Mouse (Mus musculus) cerebellum, postnatal 10 days (tissue): ENCODE results near the gene Gimap9.
A peak's percentile ranks its signal among the peaks of the same experiment; 100 is the strongest.
"Not testable (repeated sequence)": the region's sequence is repeated elsewhere in the genome, so short reads cannot be mapped to it uniquely, and the experiment has no call there.

Experiments
- DNase-seq, 2 experiments: peaks; one replicate each; pipeline ENCODE4 v3.0.0; 2021; ENCODE audit warnings: mixed read lengths in 2 of 2

The Gimap9 gene

GRCm38 (mm10) chr6:48665471-48665870 is 10.5 kb upstream of the Gimap9 start:
- peak; percentile 39 to 50 for DNase-seq

GRCm38 (mm10) chr6:48666159-48666586 is 9.8 kb upstream of the Gimap9 start:
- DNase-seq = no peak

- DNase-seq = no peak
These were observed 7.9 kb upstream of the Gimap9 start for GRCm38 (mm10) chr6:48668022-48668421.

- no peak for DNase-seq
These were observed 6.4 kb upstream of the Gimap9 start for GRCm38 (mm10) chr6:48669446-48669969.

- no peak for DNase-seq
These were observed 1.5 kb upstream of the Gimap9 start for GRCm38 (mm10) chr6:48674291-48675058.

- DNase-seq = no peak
These were observed 464 bp upstream of the Gimap9 start for GRCm38 (mm10) chr6:48675400-48675930.

- DNase-seq = peak in 1 of 2 experiments; percentile 16
These were observed 1.0 kb downstream of the Gimap9 start for GRCm38 (mm10) chr6:48676860-48677415.

GRCm38 (mm10) chr6:48677492-48678345 is 1.8 kb downstream of the Gimap9 start:
- DNase-seq = no peak

- no peak for DNase-seq
These were observed 2.5 kb downstream of the Gimap9 start for GRCm38 (mm10) chr6:48678391-48678790.

GRCm38 (mm10) chr6:48679701-48680100 is 3.8 kb downstream of the Gimap9 start:
- no peak for DNase-seq

- no peak for DNase-seq
These were observed 4.5 kb downstream of the Gimap9 start for GRCm38 (mm10) chr6:48680421-48680820.

- DNase-seq = no peak
These were observed 5.7 kb downstream of the Gimap9 start for GRCm38 (mm10) chr6:48681472-48682090.

GRCm38 (mm10) chr6:48682271-48682670 is 6.3 kb downstream of the Gimap9 start:
- peak in 1 of 2 experiments; percentile 11 for DNase-seq

- not testable (repeated sequence) for DNase-seq
These were observed 7.4 kb downstream of the Gimap9 start for GRCm38 (mm10) chr6:48683263-48683821.

- DNase-seq = no peak
These were observed 8.4 kb downstream of the Gimap9 start, which contains the start of gene Gimap4 for GRCm38 (mm10) chr6:48684319-48684718. Gene Gimap4, plus strand, starts transcription at chr6:48684549.

GRCm38 (mm10) chr6:48684806-48685205 is 8.9 kb downstream of the Gimap9 start:
- no peak for DNase-seq

- DNase-seq = no peak
These were observed 9.3 kb downstream of the Gimap9 start for GRCm38 (mm10) chr6:48685251-48685650.

GRCm38 (mm10) chr6:48685694-48686665 is 10.1 kb downstream of the Gimap9 start:
- no peak for DNase-seq

- DNase-seq = no peak
These were observed 11.1 kb downstream of the Gimap9 start for GRCm38 (mm10) chr6:48687077-48687476.

- no peak for DNase-seq
These were observed 13.4 kb downstream of the Gimap9 start for GRCm38 (mm10) chr6:48689320-48689719.

- DNase-seq = no peak
These were observed 17.0 kb downstream of the Gimap9 start for GRCm38 (mm10) chr6:48692962-48693361.
